22 mouse cellular contexts compared by ENCODE assay signal in genomic region chr7:125859564-125859963, GRCm38 (mm10).
DNase-seq lines count a peak whose midpoint lies in the region; ATAC-seq lines count a peak whose summit lies in the region.
"Had no signal": no experiment of that assay in that cellular context is flagged by ENCODE, and none has a peak within 500 bp of the region (broad histone marks: within the 10 kb centered on the region; RNA-seq: fewer than 3 reads in every experiment).

No protein-coding gene starts in this region.

- H3K9me3 ChIP-seq in heart, embryonic 13.5 days = no peaks in the 10 kb centered on the region
- no peaks in the 10 kb centered on the region for H3K9me3 ChIP-seq in heart, embryonic 16.5 days (replicated peaks; ENCODE audit: control insufficient read depth, low read length)
- H3K9me3 ChIP-seq: embryonic facial prominence, embryonic 12.5 days; embryonic facial prominence, embryonic 15.5 days; hindbrain, embryonic 12.5 days; hindbrain, embryonic 15.5 days had no signal

- H3K36me3 ChIP-seq in heart, embryonic 13.5 days = peaks cover 21% of the 10 kb centered on the region
- no peaks in the 10 kb centered on the region for H3K36me3 ChIP-seq in heart, embryonic 16.5 days (ENCODE audit: control insufficient read depth, insufficient read depth)
- H3K36me3 ChIP-seq: hindbrain, embryonic 15.5 days had no signal

- intact Hi-C loops in heart, postnatal 36 days (cut with DNase I) = no loop called here
- intact Hi-C loops in heart, postnatal 10 days (cut with DNase I) = no loop called here

- 37% methylated on average over 3 of the region's 3 CpGs for WGBS in heart, embryonic 13.5 days
- WGBS in heart, embryonic 16.5 days = 52% methylated on average over 3 of the region's 3 CpGs

- H3K4me1 ChIP-seq in heart, embryonic 13.5 days = peaks cover 58% of the 10 kb centered on the region
- H3K4me1 ChIP-seq in heart, embryonic 16.5 days (ENCODE audit: control insufficient read depth, insufficient read depth, low read length) = peaks cover 11% of the 10 kb centered on the region
- H3K4me1 ChIP-seq: embryonic facial prominence, embryonic 12.5 days; embryonic facial prominence, embryonic 15.5 days had no signal

- no peaks in the 10 kb centered on the region for H3K27me3 ChIP-seq in heart, embryonic 13.5 days (replicated peaks)
- H3K27me3 ChIP-seq in heart, embryonic 16.5 days (ENCODE audit: control insufficient read depth, insufficient read depth, low read length) = no peaks in the 10 kb centered on the region
- H3K27me3 ChIP-seq: embryonic facial prominence, embryonic 12.5 days; embryonic facial prominence, embryonic 15.5 days; hindbrain, embryonic 12.5 days; hindbrain, embryonic 15.5 days had no signal

- no peak for ATAC-seq in heart, embryonic 13.5 days (ENCODE audit: extremely low read depth, insufficient number of reproducible peaks, low FRiP score, low TSS enrichment)
- peak; percentile 21 for ATAC-seq in heart, embryonic 16.5 days (replicated peaks; ENCODE audit: extremely low read depth, insufficient read depth, low FRiP score)
- ATAC-seq: activated CD4-positive, CD25-positive, alpha-beta regulatory T cell, adult 4 months; forebrain, embryonic 14.5 days; forebrain, postnatal 0 days had no signal

- no peak overlapping the region for H3K4me3 ChIP-seq in heart, embryonic 13.5 days
- no peak overlapping the region for H3K4me3 ChIP-seq in heart, embryonic 16.5 days (ENCODE audit: low read length)
- H3K4me3 ChIP-seq: embryonic facial prominence, embryonic 12.5 days; embryonic facial prominence, embryonic 15.5 days; gastrocnemius, adult 2 months; hindbrain, embryonic 12.5 days; hindbrain, embryonic 15.5 days had no signal

- peak; percentile 65 for DNase-seq in adrenal gland, adult 2 months
- no peak for DNase-seq in adrenal gland, postnatal 10 days
- DNase-seq in heart, postnatal 36 days = no peak
- DNase-seq in heart, postnatal 10 days = no peak
- DNase-seq: cerebellum, adult 11 months; cerebellum, adult 2 months; cerebellum, adult 9-11 months; cerebellum, postnatal 25 days; forebrain, postnatal 0 days; gastrocnemius, adult 2 months; gastrocnemius, postnatal 14 days; heart, adult 18-20 months; kidney, adult 18-20 months; kidney, adult 9 months had no signal

- H3K9ac ChIP-seq in heart, embryonic 13.5 days = no peak overlapping the region
- H3K9ac ChIP-seq in heart, embryonic 16.5 days (ENCODE audit: low read length) = no peak overlapping the region
- H3K9ac ChIP-seq: embryonic facial prominence, embryonic 12.5 days; embryonic facial prominence, embryonic 15.5 days; forebrain, postnatal 0 days; hindbrain, embryonic 12.5 days; hindbrain, embryonic 15.5 days had no signal

- H3K27ac ChIP-seq in heart, embryonic 13.5 days (replicated peaks) = peak overlapping the region; percentile 69
- no peak overlapping the region for H3K27ac ChIP-seq in heart, embryonic 16.5 days (ENCODE audit: low read length)
- H3K27ac ChIP-seq: embryonic facial prominence, embryonic 12.5 days; embryonic facial prominence, embryonic 15.5 days; gastrocnemius, adult 2 months; hindbrain, embryonic 12.5 days; hindbrain, embryonic 15.5 days had no signal

- no peak overlapping the region for H3K4me2 ChIP-seq in heart, embryonic 13.5 days
- no peak overlapping the region for H3K4me2 ChIP-seq in heart, embryonic 16.5 days (ENCODE audit: low read depth, low read length)
- H3K4me2 ChIP-seq: embryonic facial prominence, embryonic 12.5 days; embryonic facial prominence, embryonic 15.5 days; hindbrain, embryonic 12.5 days; hindbrain, embryonic 15.5 days had no signal
